Mouse (Mus musculus) fat pad, adult 2 months (tissue): ENCODE results near the gene Alg12.
"Not testable (repeated sequence)": the region's sequence is repeated elsewhere in the genome, so short reads cannot be mapped to it uniquely, and the experiment has no call there.

Experiments
- DNase-seq: peaks from one replicate; pipeline ENCODE4 v3.0.0-alpha.2; 2011; ENCODE audit warnings: low read depth, low spot score; ENCODE audit errors: extremely low read depth

Gene Alg12

DNA sequence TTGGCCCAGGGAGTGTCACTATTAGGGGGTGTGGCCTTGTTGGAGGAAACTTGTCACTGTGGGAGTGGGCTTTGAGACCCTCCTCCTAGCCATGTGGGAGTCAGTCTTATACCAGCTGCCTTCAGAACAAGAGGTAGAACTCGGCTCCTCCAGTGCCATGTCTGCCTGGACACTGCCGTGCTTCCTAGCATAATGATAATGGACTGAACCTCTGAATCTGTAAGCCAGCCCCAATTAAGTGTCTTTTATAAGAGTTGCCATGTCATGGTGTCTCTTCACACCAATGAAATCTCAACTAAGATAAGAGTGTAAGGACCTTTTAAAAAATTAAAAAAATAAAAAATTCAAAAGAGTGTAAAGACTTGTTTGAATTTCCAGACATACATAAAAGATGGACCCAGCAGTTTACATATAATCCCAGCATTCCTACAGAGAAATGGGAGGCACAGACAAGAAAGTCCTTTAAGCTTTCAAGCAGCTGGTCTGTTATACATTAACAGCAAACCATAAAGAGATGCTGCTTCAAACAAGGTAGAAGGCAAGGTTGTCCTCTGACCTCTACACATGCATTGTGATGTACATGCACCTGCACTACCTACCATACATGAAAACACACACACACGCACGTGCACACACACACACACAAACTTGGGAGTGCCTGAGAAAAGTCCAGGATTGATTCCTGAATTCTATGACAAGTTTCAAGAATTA lies 26.8 kb downstream of the Alg12 start:
- DNase-seq, result no peak

DNA sequence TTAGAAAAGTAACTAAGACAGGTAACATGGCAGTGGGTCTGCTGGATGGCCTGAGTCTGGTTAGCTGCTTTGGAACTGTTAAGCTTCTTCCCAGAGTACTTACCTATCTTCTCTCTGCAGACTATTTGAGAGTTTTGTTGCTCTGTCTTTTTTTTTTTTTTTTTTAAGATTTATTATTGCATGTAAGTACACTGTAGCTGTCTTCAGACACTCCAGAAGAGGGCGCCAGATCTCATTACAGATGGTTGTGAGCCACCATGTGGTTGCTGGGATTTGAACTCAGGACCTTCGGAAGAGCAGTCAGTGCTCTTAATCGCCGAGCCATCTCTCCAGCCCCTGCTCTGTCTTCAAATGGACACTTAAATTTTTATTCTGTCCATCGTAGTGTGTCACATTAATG lies 44.5 kb downstream of the Alg12 start:
- not testable (repeated sequence) for DNase-seq

DNA sequence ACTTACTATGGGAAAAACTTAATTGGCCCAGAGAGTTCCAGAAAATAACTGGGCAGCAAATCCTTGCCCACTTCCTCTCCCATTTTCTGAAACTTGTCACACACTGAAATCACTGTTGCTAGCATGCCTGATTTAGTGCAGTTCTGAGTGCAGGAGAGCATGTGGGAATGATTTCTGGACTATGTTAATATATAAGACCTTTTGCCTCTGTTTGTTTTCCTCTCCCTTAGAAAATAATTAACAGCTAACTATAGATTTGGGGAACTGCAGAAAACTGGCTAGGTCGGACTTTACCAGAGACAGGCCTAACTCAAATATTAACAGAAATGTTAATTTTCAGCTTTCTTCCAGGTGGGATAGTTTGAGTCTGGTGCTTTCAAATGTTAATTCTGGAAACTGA lies 50.6 kb downstream of the Alg12 start:
- no peak for DNase-seq

DNA sequence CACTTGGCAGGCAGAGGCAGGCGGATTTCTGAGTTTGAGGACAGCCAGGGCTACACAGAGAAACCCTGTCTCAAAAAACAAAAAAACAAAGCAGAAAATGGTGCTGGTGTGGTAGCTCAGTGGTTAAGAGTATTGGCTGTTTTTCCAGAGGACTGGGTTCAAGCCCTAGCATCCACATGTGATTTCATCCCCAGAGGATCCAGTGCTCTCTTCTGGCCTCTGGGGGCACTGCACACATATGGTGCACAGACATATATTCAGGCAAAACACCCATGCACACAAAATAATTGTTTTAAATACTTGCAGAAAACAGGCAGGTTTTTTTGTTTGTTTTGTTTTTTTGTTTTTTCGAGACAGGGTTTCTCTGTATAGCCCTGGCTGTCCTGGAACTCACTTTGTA lies 53.0 kb downstream of the Alg12 start:
- DNase-seq, result not testable (repeated sequence)

DNA sequence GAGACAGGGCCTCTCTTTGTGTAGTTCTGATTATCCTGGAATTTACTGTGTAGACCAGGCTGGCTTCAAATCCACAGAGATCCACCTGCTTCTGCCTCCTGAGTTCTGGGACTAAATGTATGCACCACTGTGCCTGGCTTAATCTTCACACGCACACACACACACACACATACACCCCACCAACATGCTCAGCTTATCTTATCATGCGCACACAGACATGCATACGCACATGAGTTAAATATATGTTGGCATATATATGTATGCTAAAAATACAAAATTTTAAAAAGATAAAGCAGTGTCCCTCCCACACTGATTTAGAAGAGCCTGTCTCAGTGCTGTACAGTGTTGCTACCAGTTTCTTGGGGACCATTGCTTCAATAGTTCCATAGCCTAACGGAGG lies 57.6 kb downstream of the Alg12 start:
- no peak for DNase-seq

DNA sequence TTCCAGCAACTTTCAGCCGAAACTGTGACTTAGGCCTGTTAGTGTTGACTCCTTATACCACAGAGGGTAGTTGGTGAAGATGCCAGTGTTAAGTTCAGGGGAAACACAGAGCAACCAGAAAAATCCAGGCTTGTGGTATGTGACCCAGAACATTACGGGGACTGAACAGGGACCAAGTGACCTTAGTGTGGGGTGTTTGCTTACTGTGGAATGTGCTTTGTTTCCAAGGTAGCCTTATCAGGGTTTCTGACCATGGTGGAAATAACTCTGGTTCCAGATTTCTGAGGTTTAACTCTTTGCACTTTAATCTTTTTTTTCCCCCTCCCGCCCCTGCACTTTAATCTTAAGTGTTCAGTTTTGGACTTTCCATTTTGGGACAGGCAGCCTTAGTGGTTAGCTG lies 61.1 kb downstream of the Alg12 start:
- no peak for DNase-seq

DNA sequence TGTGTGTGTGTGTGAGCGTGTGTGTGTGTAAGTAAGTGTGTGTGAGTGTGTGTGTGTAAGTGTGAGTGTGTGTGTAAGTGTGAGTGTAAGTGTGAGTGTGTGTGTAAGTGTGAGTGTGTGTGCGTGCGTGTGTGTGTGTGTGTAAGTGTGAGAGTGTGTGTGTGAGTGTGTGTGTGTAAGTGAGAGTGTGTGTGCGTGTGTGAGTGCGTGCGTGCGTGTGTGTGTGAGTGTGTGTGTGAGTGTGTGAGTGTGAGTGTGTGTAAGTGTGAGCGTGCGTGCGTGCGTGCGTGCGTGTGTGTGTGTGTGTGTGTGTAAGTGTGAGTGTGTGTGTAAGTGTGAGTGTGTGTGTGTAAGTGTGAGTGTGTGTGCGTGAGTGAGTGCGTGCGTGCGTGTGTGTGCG lies 63.4 kb downstream of the Alg12 start:
- DNase-seq, result no peak
